Comparison of ENCODE assay signal across 25 mouse cellular contexts in the genomic region with DNA sequence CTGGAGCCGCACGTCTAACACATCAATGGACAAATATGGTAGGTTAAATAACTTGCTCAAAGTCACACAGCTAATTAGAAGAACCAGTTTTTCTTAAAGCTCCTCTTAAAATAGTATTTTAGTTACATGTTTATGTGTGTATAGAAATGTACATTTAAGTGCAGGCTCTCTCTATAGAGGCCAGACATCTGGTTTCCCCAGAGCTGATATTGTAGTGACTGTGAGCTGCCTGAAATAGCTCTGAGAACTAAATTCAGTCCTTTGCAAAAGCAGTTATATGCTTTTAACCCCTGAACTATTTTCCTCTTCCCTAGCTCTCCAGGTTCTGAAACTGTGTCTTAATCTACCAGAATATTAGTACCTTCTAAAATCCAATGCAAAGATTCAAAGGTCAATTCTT. TPM values are rescaled to one million over a fixed set of nuclear protein-coding genes. Genes with fewer than 3 reads are reported as not detected.
"Had no signal": no experiment of that assay in that cellular context is flagged by ENCODE, and none has a peak within 500 bp of the region (broad histone marks: within the 10 kb centered on the region; RNA-seq: fewer than 3 reads in every experiment).

No protein-coding gene starts in this region.

- DNase-seq: lung, adult 18-20 months; lung, embryonic 14.5 days; lung, postnatal 10 days; lung, postnatal 4 days; retina, postnatal 1 day; right cerebral cortex, adult 18-20 months; right cerebral cortex, postnatal 4 days; spleen, adult 18-20 months; thymus, adult 18-20 months; thymus, postnatal 14 days; thymus, postnatal 36 days had no signal

- H3K4me3 ChIP-seq: midbrain, embryonic 10.5 days; midbrain, embryonic 12.5 days; myocyte; neural tube, embryonic 13.5 days; neural tube, embryonic 15.5 days had no signal

- H3K9ac ChIP-seq: lung, embryonic 14.5 days; midbrain, embryonic 12.5 days; neural tube, embryonic 13.5 days; neural tube, embryonic 15.5 days had no signal

- ATAC-seq: midbrain, embryonic 16.5 days had no signal

- H3K4me2 ChIP-seq: lung, embryonic 14.5 days; midbrain, embryonic 12.5 days; neural tube, embryonic 13.5 days; neural tube, embryonic 15.5 days had no signal

- H3K27ac ChIP-seq: midbrain, embryonic 10.5 days; midbrain, embryonic 12.5 days; neural tube, embryonic 13.5 days; neural tube, embryonic 15.5 days had no signal

- H3K27me3 ChIP-seq: midbrain, embryonic 12.5 days; neural tube, embryonic 13.5 days; neural tube, embryonic 15.5 days had no signal

- H3K9me3 ChIP-seq: midbrain, embryonic 10.5 days; midbrain, embryonic 12.5 days; neural tube, embryonic 13.5 days; neural tube, embryonic 15.5 days had no signal

- H3K36me3 ChIP-seq: midbrain, embryonic 10.5 days; midbrain, embryonic 12.5 days; neural tube, embryonic 13.5 days; neural tube, embryonic 15.5 days had no signal

RNA-seq across cellular contexts. Expression of a gene that starts 3.2 kb away (rescaled TPM):
- polyA plus RNA-seq: liver, embryonic 16.5 days; lung, embryonic 14.5 days; lung, embryonic 16.5 days; midbrain, embryonic 10.5 days; midbrain, embryonic 12.5 days; midbrain, embryonic 14.5 days; midbrain, embryonic 16.5 days; myocyte; neural tube, embryonic 11.5 days; neural tube, embryonic 13.5 days; neural tube, embryonic 15.5 days; small intestine, adult 2 months; stomach, embryonic 14.5 days; stomach, embryonic 16.5 days; thymus, postnatal 0 days had no signal
